ENCODE assay signal across 10 mouse cellular contexts in genomic region chr8:109593117-109593788, GRCm38 (mm10). TPM values are rescaled to one million over a fixed set of nuclear protein-coding genes. Genes with fewer than 3 reads are reported as not detected.
DNase-seq lines count a peak whose midpoint lies in the region; ATAC-seq and TF ChIP-seq lines count a peak whose summit lies in the region.
"Had no signal": no experiment of that assay in that cellular context is flagged by ENCODE, and none has a peak within 500 bp of the region (broad histone marks: within the 10 kb centered on the region; RNA-seq: fewer than 3 reads in every experiment).

No protein-coding gene starts in this region.

- H3K27ac ChIP-seq in kidney, postnatal 0 days, result no peak overlapping the region
- H3K27ac ChIP-seq: embryonic facial prominence, embryonic 12.5 days; neural tube, embryonic 12.5 days had no signal

- DNase-seq in kidney, postnatal 0 days (ENCODE audit: low spot score), result peak; percentile 63
- no peak for DNase-seq in kidney, adult 11 months
- peak; percentile 54 for DNase-seq in MEL-GATA-1-ER (ENCODE audit: extremely low read depth, low read depth)
- DNase-seq in forelimb bud, embryonic 11.5 days (ENCODE audit: low read depth, low spot score), result peak; percentile 29
- peak; percentile 48 for DNase-seq in naive thymus-derived CD4-positive, alpha-beta T cell, adult 2 months (ENCODE audit: low read depth)
- DNase-seq in cerebellum, adult 11-12 months, result no peak
- no peak for DNase-seq in cerebellum, postnatal 36 days
- DNase-seq in adrenal gland, adult 18-20 months (ENCODE audit: low spot score in 2 of 2), result no peak

- H3K4me2 ChIP-seq in kidney, postnatal 0 days (ENCODE audit: low read length), result no peak overlapping the region
- H3K4me2 ChIP-seq: embryonic facial prominence, embryonic 12.5 days; neural tube, embryonic 12.5 days had no signal

- H3K36me3 ChIP-seq in kidney, postnatal 0 days (ENCODE audit: insufficient read depth, low read length), result peaks cover 8% of the 10 kb centered on the region

- H3K9me3 ChIP-seq in kidney, postnatal 0 days (replicated peaks; ENCODE audit: low read length), result no peaks in the 10 kb centered on the region
- H3K9me3 ChIP-seq: embryonic facial prominence, embryonic 12.5 days; neural tube, embryonic 12.5 days had no signal

- no peak overlapping the region for H3K4me3 ChIP-seq in kidney, postnatal 0 days (replicated peaks; ENCODE audit: low read depth, low read length)
- H3K4me3 ChIP-seq: embryonic facial prominence, embryonic 12.5 days; neural tube, embryonic 12.5 days had no signal

- no peaks in the 10 kb centered on the region for H3K4me1 ChIP-seq in kidney, postnatal 0 days (replicated peaks; ENCODE audit: insufficient read depth, low read length)
- H3K4me1 ChIP-seq: embryonic facial prominence, embryonic 12.5 days; neural tube, embryonic 12.5 days had no signal

- peak; percentile 80 for TF ChIP-seq CTCF in kidney, postnatal 0 days (IDR thresholded peaks at IDR 0.05; ENCODE audit: low read depth)

- H3K27me3 ChIP-seq in kidney, postnatal 0 days (ENCODE audit: insufficient read depth, low read length), result no peaks in the 10 kb centered on the region
- H3K27me3 ChIP-seq: embryonic facial prominence, embryonic 12.5 days; neural tube, embryonic 12.5 days had no signal

- ATAC-seq in kidney, postnatal 0 days (replicated peaks; ENCODE audit: low FRiP score, low read depth), result no peak

- no peak overlapping the region for H3K9ac ChIP-seq in kidney, postnatal 0 days (ENCODE audit: low read depth, low read length)
- H3K9ac ChIP-seq: embryonic facial prominence, embryonic 12.5 days; neural tube, embryonic 12.5 days had no signal

- 76% methylated on average over 6 of the region's 6 CpGs for WGBS in kidney, postnatal 0 days

RNA-seq across cellular contexts. Expression of gene Hp, which starts 14.3 kb away (rescaled TPM):
- 7.8 and 8.5 TPM in 2 replicates for polyA plus RNA-seq in kidney, postnatal 0 days (2015; fragmentation: Nextera tagmentation; extraction: Ambion mirVana)
- 100 to 1,000 TPM in 1 of 2 experiments, 10 to 100 TPM in 1; 95.5 to 389 TPM for total RNA-seq in adrenal gland, adult 18-20 months (2021)

RNA-seq across cellular contexts. Expression of gene Dhodh, which starts 15.2 kb away (rescaled TPM):
- 30.6 and 34.2 TPM in 2 replicates for polyA plus RNA-seq in kidney, postnatal 0 days (2015; fragmentation: Nextera tagmentation; extraction: Ambion mirVana)
- total RNA-seq in adrenal gland, adult 18-20 months (2021), result 10 to 100 TPM; 17.6 to 17.9 TPM

RNA-seq across cellular contexts. Expression of gene Pkd1l3, which starts 21.1 kb away (rescaled TPM):
- not detected in 2 replicates for polyA plus RNA-seq in kidney, postnatal 0 days (2015; fragmentation: Nextera tagmentation; extraction: Ambion mirVana)
- total RNA-seq in adrenal gland, adult 18-20 months (2021), result under 1 TPM in 1 of 2 experiments, not detected in 1; 0.13 TPM

RNA-seq across cellular contexts. Expression of gene Txnl4b, which starts 27.6 kb away (rescaled TPM):
- polyA plus RNA-seq in kidney, postnatal 0 days (2015; fragmentation: Nextera tagmentation; extraction: Ambion mirVana), result 28.8 and 30.2 TPM in 2 replicates
- total RNA-seq in adrenal gland, adult 18-20 months (2021), result 1 to 10 TPM; 8.6 to 10.0 TPM

RNA-seq across cellular contexts. Expression of gene Dhx38, which starts 27.6 kb away (rescaled TPM):
- 15.3 and 16.4 TPM in 2 replicates for polyA plus RNA-seq in kidney, postnatal 0 days (2015; fragmentation: Nextera tagmentation; extraction: Ambion mirVana)
- total RNA-seq in adrenal gland, adult 18-20 months (2021), result 10 to 100 TPM; 22.4 to 24.7 TPM

Comparison
In these comparisons a context has a peak if more than half of its experiments do, and no peak if none do; other contexts are left out.
1. DNase-seq: peak in kidney, postnatal 0 days (single experiment), MEL-GATA-1-ER (single experiment), forelimb bud, embryonic 11.5 days (single experiment) and naive thymus-derived CD4-positive, alpha-beta T cell, adult 2 months (single experiment); none in kidney, adult 11 months (single experiment), cerebellum, adult 11-12 months (single experiment), cerebellum, postnatal 36 days (0 of 2) and adrenal gland, adult 18-20 months (0 of 2).